Mouse (Mus musculus): ENCODE measurements at regions not wholly inside any gene's neighbourhood (a gene's known extent, or its start where the extent isn't known, plus 50 kb on each side); places are given as distances from the start of the nearest gene placed in this dataset.

DNA sequence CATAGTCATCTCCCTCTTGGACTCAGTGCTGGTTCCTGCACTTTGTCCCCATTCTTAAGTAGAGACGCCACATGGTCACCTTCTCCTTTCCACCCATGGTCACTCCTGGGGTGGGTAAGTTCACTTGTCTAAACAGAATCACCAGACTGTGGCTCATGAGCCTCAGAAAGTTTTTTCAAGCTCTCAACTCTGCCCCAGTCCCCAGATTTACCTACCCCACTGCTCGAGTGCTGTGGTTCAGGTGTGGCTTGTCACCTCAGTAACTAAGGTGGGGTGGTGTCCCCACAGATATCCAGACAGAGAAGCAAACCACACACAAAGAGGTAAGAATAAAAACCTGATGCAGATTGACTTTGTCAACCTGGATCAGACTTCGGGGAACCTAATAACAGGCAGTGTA lies 87.6 kb downstream of the Rpl10-ps3 start:
- DNase-seq (ENCODE audit: low read depth): no peak

DNA sequence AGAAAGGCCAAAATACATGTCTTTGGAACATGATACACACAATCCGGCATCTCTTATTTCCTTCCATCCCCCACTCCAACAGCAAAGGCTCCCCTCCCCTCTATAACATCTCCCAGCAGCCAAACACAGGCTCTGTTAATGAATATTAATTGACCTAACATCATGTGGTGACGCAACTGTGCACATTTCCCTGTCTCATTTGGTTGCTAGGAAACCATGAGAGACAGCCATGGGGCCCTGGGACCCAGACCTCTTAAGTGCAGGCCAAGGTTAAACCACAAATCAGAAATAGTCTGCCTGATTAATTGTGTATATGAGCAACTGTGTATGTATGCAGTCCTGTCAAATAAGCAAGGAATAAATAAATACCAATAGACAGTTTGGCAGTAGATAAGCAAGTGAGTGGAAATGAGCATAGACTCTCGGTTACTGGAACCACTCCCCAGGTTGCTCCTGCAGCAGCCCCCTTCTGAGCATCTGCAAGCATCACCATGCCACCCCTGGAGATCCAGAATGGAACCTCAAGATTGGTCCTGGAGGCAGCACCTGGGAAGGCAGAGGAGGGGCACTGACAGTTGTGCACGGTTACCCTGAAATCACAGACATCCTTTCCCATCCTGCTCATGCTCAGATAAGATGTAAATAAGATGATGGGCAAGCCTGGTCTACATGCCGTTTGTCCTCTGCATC lies 99.6 kb downstream of the Rpl10-ps3 start:
- no peak for DNase-seq (ENCODE audit: low read depth)

GRCm38 (mm10) chr9:50240923-50241322 lies 103.8 kb downstream of the Rpl10-ps3 start:
- DNase-seq (ENCODE audit: low read depth): no peak

DNA sequence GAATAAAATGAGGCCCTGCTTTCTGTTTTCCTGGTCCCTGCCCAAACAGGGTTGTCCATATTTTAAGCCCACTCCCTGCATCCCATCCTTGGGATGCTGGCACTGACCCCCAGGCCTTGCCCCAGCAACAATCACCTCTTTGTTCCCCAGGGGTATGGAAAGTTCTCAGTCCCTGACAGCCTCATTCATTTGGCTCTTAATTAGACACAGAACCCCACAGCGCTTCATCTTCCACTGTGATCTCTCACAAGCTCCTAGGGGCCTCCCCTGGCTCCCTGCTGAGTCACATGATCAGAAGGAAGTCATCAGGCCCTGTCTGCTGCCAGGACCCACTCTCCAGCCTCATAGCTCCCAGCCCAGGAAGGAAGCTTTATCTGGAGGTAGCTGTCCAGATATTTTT lies 108.9 kb downstream of the Rpl10-ps3 start:
- DNase-seq (ENCODE audit: low read depth): no peak

- no peak for DNase-seq (ENCODE audit: low read depth)
Observed at GRCm38 (mm10) chr9:50234655-50235054, 110.1 kb downstream of the Rpl10-ps3 start.

- no peak for DNase-seq (ENCODE audit: low read depth)
Observed at GRCm38 (mm10) chr9:50232958-50233510, 111.7 kb downstream of the Rpl10-ps3 start.

GRCm38 (mm10) chr9:50210481-50210880 lies 134.3 kb downstream of the Rpl10-ps3 start:
- DNase-seq (ENCODE audit: low read depth): no peak

- no peak for DNase-seq (ENCODE audit: low read depth)
Observed at GRCm38 (mm10) chr9:50199422-50200218, 145.1 kb downstream of the Rpl10-ps3 start.

GRCm38 (mm10) chr9:50192400-50193110 lies 152.2 kb downstream of the Rpl10-ps3 start:
- DNase-seq (ENCODE audit: low read depth): peak; percentile 14

GRCm38 (mm10) chr9:50191136-50191535 lies 153.6 kb downstream of the Rpl10-ps3 start:
- DNase-seq (ENCODE audit: low read depth): no peak

DNA sequence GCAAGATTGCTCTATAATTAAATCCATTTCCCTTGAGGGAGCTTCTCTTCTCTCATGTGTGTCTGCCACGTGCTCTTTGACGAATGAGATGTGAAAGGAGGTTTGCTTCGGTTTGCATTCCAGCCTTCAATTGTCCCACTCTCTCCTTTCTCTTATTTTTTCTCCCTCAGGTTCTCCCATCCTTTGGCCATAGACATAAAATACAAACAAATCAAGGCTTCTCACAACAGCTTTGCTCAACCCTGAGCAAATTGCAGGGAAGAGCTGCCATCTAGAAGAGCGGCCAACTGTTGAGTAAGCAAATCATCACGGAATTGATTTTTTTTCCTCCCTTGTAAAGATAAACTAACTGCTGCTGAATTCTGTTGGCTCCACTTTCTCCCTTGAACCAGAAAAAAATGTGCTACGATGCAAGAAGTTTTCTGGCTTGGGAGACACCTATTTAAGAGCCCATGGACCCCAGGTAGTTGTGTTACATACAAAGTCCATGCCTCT lies 156.1 kb downstream of the Rpl10-ps3 start:
- DNase-seq (ENCODE audit: low read depth): no peak

GRCm38 (mm10) chr9:50181360-50181759 lies 163.4 kb downstream of the Rpl10-ps3 start:
- no peak for DNase-seq (ENCODE audit: low read depth)

DNA sequence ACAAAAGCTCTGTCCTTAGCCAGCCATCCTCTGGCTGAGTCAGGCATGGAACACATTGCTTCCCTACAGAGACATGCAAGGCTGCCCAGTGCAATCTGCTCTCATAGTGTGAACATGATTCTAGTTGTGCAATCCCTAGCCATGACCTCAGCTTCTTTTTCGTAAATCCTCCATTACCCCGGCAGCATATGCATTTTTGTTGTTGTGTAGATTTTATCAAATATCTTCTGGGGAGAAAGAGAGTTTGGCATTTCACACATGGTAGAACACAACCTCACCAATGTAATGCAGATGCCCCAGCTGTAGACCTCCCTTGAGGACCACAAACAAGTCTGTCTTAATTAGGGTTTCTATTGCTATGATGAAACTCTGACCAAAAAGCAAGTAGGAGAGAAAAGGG lies 168.6 kb downstream of the Rpl10-ps3 start:
- DNase-seq (ENCODE audit: low read depth): no peak

- no peak for DNase-seq (ENCODE audit: low read depth)
Observed at GRCm38 (mm10) chr9:50171826-50172464, 172.8 kb downstream of the Rpl10-ps3 start.

GRCm38 (mm10) chr9:50171164-50171563 lies 173.6 kb downstream of the Rpl10-ps3 start:
- DNase-seq (ENCODE audit: low read depth): no peak

DNA sequence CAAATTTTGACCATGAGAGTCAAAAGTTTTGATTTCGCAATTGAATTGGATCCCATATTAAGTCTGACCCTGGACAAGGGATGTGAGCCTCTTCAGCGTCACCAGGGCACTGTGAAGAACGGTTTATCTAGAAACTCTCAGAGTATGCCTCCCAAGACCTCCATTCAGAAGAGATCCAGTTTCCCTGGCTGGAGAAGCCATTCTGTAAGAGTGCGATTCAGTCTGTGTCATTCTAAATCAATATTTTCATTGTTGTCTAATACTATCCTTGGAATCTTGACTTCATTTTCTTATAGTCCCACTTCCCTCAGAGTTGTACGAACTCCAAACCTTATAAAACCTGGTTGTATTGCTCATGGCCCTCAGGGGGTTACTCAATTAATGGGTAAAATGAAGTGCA lies 174.1 kb downstream of the Rpl10-ps3 start:
- no peak for DNase-seq (ENCODE audit: low read depth)

- no peak for DNase-seq (ENCODE audit: low read depth)
Observed at GRCm38 (mm10) chr9:50154618-50155017, 190.2 kb downstream of the Rpl10-ps3 start.

GRCm38 (mm10) chr9:50150091-50150490 lies 194.7 kb downstream of the Rpl10-ps3 start:
- no peak for DNase-seq (ENCODE audit: low read depth)

DNA sequence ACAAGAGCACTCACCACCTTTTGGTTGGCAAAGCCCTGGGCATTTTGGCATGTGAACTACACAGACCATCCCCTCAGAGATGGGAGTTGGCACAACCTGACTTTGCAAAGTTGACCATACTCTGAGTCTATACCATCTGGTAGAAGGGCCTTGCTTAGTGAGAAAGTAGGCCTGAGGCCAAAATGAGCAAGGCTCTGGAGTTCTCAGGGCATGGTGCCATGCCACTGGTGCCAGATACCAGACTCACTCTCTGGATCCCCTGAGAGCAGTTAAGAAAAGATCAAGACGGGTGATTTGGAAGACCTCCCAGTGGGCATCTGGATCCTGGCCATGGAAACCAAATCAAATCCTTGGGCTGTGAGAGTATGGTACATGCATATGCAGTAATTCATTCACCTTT lies 202.0 kb downstream of the Rpl10-ps3 start:
- no peak for DNase-seq (ENCODE audit: low read depth)

DNA sequence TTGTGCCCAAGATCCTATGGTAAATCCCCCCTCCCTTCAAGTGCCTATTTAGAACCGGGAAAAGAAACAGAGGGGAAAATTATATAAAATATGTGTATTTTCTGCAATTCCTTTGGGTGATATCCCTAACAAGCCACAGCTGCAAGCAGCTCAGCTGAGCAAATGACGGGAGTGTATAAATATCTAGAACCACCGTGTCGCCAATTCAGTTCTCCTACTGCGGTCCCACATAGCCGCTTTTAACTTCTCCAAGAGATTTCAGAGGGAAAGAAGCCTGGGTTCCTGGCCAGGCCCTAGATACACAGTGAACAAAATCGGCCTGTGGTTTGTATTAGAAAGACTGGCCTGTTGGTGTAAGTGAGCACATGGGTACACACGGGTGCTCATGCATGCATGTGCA lies 202.7 kb downstream of the Rpl10-ps3 start:
- DNase-seq (ENCODE audit: low read depth): no peak

- no peak for DNase-seq (ENCODE audit: low read depth)
Observed at GRCm38 (mm10) chr9:50141176-50141575, 203.6 kb downstream of the Rpl10-ps3 start.
